Mouse (Mus musculus): Measurements from ENCODE around the gene Rab20.

GRCm38 (mm10) chr8:11518676-11519075 is 40.2 kb upstream of the Rab20 start:
- TF ChIP-seq CTCF (IDR thresholded peaks at IDR 0.05) (no peak), POLR2A (IDR thresholded peaks at IDR 0.05; ENCODE audit: insufficient read depth, low read depth, low read length) (no peak), EP300 (IDR thresholded peaks at IDR 0.05; ENCODE audit: insufficient read depth, low read depth, low read length) (no peak)
